Mouse (Mus musculus) cerebellum, adult 2 months (tissue): ENCODE measurements at regions not wholly inside any gene's neighbourhood (a gene's known extent, or its start where the extent isn't known, plus 50 kb on each side); places are given as distances from the start of the nearest gene placed in this dataset.

ENCODE experiments used
- CTCF ChIP-seq: fragments of 200-500 bp; IDR thresholded peaks from 2 replicates; pipeline ENCODE4 v1.5.1; 2011; ENCODE audit warnings: low read depth, mild to moderate bottlenecking, control low read depth, low read length, moderate library complexity, borderline replicate concordance; ENCODE audit not compliant: insufficient read depth
- POLR2A ChIP-seq: fragments of 200-500 bp; IDR thresholded peaks from 2 replicates; pipeline ENCODE4 v1.6.1; 2011; ENCODE audit warnings: low read length, control low read depth, borderline replicate concordance; ENCODE audit not compliant: insufficient read depth

DNA sequence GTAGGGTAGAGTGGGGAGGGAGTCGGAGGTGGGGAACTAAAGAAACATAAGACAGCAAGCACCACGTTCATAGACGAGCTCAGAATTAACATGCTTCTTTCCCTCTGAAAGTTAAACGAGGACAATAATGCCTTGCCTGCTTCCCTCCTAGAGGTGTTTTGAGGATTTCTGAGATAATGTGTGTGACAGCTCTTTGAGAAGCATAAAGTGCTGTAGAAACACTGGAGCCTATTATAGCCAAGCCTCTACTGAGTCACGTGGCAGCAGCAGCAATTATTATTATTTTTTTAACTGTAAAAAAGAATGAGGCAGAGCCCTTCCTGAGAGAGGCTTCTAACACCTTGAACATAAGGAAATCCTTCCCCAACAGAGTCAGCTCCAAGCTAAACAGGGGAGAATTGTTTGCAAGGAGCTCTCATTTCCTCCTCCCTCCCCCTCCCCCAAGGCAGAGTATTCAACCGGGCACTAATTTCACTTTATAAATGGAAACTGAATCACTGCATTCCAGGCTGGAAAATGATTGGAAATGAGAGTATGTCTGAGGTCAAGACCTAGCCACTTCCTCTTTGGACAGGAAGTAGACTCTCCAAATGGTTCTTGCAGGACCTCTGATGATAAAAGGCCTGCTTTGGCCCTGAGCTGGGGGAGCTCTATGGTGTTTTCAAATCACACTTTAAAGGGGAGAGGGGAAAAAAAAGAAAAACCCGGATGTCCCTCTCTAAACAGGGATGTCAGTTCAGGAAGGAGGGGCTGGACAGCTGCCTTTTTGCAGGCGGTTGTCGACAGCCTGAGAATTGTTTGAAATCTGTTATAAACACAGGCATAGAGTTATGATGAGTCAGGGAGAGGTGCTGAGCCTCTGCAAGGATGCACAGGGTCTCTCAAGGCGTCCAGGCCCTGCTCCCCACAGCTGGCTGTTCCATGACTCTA, 103.6 kb downstream of the Ddx1 start:
- no peak for TF ChIP-seq CTCF
- no peak for TF ChIP-seq POLR2A
